Mouse (Mus musculus) right cerebral cortex, adult 2 months (tissue): ENCODE measurements around the gene Syce2.
"Not testable (repeated sequence)": the region's sequence is repeated elsewhere in the genome, so short reads cannot be mapped to it uniquely, and the experiment has no call there.

Experiments used
- DNase-seq, 2 experiments: peaks; one replicate each; pipeline ENCODE4 v3.0.0; 2021 to 2022; ENCODE audit warnings: low spot score in 2 of 2

Syce2 gene

DNA sequence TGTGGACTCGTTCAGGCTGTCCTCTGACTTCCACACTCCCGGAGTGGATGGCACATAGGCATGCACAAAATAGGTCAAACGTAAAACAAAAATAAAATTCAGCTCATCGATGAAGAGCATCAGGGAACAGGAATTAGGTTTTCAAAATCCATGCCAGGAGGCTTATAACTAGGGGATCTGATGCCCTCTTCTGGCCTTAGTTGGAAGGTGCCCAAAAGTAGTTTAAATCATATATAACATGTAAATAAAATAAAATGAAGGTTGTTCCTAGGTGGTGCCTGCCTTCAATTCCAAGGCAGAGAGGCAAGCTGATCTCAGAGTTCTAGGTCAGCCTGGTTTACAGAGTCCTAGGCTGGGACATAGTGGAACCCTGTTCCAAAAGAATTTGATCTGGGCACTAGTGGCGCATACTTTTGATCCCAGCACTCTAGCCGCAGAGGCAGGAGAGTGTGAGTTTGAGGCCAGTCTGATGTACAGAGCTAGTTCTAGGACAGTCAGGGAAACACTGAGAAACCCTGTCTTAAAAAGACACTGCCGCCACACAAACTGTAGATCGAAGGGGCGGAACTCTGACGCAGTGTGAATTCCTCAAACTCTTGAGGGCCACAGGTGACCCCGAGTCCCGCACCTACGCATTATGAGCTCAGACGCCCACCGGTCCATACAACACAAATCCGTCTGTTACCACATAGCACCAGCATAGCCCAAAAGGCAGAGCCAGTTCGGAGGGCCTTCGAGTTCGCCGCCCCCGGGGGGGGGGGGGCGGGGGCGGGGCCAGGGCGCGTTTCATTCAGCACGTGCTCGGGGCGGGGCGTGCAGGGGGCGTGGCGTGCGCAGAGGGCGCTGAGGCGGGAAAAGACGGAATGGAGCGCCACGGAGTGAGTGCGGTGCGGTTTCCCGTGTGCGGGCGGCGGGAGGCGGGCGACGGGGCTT lies at the start of gene Syce2:
Gene Syce2 (plus strand): TSS at position 736 of the 933 bp plus-strand sequence.
- DNase-seq: peak in 1 of 2 experiments; percentile 46

DNA sequence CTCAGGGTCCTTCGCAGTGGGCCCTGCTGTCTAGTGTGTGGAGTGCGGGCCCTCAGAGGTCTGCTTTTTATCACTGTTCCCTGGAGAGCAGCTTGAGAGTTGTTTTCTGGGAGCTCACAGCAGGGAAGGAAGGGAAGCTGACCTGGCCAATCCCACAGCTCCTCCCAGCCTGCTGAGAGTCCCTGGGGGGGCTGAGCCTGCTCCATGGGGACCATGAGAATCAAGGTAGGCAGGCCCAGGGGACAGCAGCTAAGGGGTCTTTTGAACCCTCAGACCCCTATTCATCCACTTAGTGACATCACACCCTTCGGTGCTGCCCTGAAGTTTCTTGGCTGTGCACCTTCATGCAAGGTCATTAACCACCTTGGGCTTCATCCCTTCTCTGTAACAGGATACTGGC lies 49.2 kb upstream of the Syce2 start, which contains the start of gene Dand5:
Gene Dand5 (minus strand): TSS at position 101 of the 400 bp plus-strand sequence.
- no peak for DNase-seq

DNA sequence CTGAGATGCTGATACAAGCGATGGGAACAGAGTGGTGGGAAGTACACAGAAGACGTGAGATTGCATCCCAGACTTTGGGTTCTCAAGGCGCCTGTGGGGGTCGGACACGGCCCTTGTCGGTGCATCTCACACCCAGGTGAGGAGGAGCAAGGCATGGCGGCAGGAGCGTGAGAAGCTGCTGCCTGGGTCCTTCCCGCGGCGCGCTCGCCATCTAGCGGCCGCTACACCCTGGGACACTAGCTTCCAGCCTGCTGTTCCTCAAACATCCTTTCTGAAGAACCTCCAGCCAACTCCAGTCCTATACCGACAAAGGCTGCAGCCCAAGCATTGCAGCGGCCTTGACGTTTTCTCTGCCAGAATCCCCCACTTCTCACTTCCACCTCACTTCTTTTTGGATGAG lies 48.3 kb upstream of the Syce2 start:
- DNase-seq: peak in 1 of 2 experiments; percentile 62

DNA sequence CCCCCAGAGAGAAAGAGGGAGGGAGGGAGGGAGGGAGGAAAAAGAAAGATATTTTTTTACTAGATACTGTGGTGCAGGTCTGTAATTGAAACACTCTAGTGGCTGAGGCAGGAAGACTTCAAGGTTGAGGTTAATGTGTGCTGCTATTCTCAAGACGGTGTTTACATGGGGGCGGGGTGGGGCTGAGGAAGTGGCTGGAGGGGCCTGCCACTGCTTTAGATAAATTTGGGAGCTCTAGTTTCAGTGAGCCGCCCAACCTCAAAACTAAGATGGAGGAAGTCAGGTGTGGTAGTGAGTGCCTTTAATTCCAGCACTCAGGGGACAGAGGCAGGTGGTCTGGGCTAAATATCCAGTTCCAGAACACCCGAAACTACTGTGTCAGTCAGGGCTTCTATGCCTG lies 46.3 kb upstream of the Syce2 start:
- DNase-seq: no peak

DNA sequence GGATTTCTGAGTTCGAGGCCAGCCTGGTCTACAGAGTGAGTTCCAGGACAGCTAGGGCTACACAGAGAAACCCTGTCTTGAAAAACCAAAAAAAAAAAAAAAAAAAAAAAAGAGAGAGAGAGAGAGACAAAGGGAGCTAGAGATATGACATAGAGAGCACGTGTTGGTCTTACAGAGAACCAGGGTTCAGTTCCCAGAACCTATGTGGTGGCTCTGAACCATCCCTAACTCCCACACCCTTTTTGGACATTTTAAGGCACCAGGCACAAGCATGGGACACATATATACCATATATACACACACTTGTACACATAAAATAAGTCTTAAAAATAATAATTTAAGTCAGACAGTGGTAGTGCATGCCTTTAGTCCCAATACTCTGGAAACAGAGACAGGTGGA lies 45.4 kb upstream of the Syce2 start:
- DNase-seq: not testable (repeated sequence)

DNA sequence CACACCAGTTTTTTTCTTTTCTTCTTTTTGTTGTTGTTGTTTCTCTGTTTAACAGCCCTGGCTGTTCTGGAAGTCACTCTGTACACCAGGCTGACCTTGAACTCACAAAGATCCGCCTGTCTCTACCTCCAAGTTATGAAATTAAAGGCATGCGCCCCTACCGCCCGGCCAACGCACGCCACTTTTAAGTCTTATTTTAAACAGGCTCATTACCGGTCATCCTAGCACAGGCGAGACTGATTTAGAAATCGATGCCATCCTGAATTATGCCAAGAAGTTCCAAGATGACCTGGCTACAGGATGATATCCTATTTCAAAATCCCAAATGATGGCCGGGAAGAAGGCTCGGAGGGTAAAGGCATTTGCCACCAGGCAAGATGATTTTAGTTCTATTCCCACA lies 40.4 kb upstream of the Syce2 start, which contains the start of gene Gadd45gip1:
Gene Gadd45gip1 (plus strand): TSS at position 33 of the 400 bp plus-strand sequence.
- DNase-seq: no peak

DNA sequence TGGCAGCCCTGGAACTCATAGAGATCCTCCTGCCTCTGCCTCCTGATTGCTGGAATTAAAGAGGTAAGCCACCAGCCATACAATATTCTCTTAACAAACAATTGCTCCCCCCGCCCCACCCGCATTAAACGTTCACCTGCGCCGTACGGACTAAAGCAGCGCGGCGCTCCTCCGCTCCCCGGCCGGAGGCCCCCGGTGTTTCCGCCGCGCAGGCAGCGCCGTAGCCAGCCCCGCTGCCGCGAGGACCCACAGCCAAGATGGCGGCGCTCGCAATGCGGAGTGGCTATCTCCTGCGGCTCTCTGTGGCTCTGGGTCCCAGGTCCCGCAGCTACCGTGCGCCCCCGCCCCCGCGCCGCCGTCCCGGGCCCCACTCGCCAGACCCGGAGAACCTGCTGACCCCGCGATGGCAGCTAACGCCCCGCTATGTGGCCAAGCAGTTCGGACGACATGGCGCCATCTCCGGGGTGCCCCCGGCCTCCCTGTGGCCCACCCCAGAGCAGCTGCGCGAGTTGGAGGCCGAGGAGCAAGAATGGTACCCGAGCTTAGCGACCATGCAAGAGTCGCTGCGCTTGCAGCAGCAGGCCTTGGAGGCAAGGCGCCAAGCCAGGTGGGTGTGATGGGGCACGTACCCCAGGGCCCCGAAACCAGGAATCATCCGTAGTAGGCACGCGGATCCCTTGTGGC lies 39.7 kb upstream of the Syce2 start:
- peak; percentile 75 to 84 for DNase-seq

DNA sequence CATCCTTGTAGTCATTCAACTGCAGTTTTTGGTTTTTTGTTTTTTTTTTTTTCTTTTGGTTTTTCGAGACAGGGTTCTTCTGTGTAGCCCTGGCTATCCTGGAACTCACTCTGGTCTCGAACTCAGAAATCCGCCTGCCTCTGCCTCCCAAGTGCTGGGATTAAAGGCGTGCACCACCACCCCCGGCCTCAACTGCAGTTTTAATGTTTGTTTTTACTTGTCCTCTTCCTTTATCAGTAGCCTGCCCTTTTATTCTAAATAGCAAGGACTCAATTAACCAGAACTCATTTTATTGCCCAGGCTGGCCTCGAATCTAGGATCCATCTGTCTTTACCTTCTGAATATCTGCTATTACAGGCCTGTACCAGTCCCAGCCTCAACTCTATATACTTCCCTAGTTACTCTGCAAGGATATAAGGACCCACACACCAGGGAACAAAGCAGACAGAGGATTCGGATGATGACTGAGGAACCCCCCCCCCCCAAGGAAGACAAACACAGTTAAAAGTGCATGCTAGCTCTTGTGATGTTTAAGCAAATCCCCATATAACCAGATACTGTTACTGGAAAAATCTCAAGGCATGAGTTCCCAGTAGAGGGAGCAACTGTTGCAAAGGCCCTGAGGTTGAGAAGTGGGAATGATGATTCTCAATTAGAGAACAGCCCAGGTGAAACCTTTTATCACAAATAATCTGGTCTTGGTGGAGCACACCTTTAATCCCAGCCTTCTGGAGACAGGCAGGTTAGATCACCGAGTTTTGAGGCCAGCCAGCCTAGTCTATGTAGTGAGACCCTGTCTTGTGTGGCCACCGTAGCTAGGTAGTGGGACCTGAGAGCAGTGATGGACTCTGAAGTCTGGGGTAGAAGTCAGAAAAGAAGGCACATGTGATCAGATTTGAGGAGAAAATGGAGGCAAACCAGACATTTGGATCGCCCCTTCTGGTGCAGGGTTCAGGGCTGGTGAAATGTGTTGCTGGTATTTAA lies 38.9 kb upstream of the Syce2 start:
- no peak for DNase-seq

DNA sequence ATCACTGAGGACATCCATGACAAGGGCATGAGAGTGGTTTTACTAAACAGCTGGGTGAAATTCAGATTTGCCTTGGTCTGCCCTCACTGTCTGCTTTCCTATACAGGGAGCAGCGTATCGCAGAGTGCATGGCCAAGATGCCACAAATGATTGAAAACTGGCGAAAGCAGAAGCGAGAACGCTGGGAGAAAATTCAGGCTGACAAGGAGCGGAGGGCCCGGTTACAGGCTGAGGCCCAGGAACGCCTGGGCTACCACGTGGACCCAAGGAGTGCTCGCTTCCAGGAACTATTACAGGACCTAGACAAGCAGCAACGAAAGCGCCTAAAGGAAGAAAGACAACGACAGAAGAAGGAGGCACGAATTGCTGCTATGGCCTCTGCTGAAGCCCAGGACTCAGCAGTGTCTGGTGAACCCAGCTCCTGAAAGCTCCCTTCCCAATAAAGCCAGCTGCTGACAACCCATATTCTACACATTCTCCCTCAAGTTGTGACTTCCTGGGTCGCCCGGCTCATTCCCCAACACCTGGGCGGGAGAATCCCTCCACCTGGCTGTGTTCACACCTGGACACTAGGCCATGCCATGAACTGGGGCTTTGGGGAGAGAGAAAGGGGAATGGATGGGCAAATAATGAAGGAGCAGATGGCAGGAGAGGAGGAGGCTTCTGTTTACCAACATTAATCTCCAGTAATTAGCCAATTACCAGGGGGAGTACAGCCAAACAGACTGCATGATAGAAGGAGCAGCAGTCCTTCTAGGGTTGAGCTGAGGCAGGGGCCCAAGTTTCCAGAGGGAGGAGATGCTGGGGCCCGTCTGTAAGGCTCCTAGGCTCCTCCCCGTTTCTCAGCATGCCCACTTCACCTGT lies 37.7 kb upstream of the Syce2 start:
- DNase-seq: no peak

DNA sequence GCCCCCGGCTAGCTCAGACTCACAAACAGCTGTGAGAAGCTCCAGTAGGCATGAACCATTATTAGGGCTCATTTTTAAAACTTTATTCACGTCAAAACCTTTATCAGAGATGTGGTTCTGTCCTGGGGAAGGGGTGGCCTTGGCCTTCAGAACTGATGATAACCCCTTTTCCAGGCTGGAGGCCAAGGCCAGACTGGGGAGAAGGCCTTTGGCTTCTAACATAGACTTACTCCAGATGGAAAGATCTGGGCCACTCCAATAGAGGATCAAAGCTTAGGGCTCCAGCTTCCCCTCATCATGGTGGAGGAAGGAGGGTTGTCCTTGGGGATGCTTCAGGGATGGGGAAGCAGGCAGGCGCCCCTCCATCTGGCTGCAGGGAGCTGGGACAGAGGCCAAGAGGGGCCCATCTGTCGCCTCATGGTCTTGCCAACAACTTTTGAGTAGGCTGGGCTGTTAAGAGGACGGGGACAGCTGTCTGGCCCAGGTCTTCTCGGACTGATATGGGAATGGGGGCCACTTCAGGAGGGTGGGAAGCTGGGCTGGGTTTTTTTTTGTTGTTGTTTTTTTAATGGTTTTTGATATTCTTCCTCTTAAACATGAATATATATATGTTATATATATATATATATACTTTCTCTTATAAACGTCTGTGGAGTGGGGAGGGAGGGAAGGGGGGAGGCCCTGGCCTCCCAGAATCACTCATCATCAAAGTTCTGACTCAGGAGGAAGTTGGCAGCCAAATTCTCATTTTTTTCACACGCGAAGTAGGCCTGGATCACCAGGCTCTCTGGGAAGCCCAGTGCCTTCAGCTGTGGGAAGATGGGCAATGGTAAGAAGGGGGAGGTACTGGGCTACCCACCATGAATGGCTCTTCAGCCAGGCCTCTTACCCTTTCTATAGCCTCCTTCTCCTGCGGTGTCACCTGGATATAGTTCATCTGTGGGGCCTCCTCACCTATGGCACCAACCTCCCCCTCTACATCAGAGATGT lies 36.8 kb upstream of the Syce2 start:
- peak; percentile 72 to 73 for DNase-seq

DNA sequence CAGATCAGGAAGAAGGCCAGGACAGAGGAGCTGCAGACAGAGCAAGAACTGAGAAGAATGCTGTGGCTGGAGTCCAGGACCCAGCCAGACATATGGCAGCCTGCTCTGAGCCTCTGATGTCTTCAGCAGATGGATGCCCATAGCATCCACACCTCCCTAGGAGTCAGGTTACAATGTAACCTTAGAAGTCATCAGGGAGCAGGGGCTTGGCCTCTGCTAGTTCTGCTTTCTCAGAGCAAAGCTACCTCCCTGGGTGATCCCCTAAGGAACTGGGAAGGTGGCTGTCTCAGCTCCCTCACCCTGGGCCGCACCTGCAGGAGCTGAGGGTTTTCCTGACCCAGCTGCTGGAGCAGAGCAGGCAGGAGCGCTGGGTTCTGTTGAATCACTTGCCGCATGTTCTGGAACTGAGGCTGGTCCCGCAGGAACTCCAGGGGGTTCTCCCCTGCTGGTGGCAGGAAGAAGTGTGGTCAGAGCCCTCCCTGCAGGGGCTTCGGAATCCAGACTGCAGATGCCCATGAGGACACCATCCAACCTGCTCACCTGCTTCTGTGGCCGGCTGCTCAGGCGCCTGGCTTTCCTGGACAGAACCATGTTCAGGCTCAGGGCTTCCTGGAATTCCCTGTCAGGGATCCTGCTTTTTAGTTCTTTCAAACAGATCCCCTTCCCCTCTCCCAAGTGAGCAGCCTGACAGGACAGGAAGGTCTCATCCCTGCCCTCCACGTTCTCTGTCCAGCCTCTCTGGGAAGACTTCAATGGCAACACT lies 34.6 kb upstream of the Syce2 start:
- no peak for DNase-seq

DNA sequence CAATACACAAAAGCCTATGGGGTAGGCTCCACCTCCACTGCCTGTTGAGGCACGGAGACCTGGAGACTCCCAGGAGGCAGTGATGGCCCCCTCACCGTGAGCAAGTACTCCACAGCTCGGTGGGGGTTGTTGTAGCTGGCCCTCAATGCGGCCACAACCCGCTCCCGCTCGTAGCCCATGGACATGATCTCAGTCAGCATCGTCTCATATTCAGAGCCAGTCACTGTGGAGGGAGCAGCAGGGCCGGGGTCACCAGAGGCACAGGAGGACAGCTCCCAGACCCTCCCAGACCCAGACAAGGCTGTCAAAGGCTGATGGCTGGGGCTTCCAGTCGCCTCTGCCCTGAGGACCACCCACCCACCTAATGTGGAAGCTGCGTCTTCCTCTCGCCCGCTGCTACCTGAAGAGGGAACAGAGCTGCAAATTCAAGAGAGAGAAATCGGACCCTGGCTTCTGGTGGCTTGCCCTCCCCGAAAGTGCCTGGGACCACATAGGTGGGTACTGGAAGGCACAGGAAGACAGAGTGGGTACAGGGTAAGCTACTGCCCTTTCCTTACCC lies 33.9 kb upstream of the Syce2 start:
- DNase-seq: no peak

DNA sequence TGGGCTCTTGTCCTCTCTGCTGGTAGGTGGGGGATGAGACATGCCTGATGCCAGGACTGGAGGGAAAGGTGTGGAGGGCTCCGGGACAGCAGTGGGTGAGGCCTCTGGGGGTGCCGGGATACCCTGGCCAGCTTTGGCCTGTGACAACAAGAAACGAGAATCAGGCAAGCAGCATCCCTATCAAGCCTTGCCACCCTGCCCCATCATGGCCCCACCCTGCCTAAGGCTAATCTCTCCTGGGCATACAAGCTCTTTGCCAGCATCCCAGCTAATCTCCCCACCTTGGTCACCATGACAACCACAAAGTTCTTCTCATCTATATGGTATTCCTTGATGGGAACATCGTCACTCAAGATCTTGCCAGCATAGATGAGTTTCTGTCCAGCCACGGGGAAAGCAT lies 33.4 kb upstream of the Syce2 start:
- no peak for DNase-seq

DNA sequence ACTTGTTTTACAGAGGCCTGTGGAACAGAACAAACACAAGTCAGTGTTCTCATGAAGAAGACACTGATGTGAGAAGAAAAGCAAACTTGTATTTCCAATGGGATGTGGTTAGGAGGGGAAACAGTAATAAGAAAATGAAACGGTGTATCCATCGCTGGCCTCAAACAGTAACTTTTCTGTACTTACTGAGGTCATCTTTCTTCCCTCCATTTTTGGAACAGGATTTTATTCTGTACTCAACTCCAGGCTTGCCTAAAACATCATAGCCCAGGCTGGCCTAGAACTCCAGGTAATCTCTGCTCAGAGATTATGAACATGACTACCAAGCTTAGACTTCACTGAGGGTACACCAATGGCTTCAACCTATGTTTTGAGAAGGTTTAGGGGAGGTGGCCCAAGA lies 32.5 kb upstream of the Syce2 start:
- DNase-seq: no peak

DNA sequence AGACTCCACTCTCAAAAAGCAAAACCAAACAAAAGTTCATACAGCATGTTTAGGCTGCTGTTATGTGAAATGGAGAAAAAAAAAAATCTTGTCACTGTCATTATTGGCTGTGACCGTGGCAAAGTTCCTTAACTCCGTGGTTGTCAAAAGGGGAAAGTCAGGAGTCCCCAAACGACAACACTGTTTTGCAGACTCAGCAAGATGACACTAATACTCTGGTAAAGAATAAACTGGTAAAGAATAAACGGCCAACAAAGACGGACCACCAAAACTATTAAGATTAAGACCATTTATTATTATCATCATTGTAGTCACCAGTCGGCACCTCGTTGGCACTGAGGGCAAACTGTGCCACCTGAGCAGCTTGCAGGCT lies 32.0 kb upstream of the Syce2 start:
- no peak for DNase-seq

DNA sequence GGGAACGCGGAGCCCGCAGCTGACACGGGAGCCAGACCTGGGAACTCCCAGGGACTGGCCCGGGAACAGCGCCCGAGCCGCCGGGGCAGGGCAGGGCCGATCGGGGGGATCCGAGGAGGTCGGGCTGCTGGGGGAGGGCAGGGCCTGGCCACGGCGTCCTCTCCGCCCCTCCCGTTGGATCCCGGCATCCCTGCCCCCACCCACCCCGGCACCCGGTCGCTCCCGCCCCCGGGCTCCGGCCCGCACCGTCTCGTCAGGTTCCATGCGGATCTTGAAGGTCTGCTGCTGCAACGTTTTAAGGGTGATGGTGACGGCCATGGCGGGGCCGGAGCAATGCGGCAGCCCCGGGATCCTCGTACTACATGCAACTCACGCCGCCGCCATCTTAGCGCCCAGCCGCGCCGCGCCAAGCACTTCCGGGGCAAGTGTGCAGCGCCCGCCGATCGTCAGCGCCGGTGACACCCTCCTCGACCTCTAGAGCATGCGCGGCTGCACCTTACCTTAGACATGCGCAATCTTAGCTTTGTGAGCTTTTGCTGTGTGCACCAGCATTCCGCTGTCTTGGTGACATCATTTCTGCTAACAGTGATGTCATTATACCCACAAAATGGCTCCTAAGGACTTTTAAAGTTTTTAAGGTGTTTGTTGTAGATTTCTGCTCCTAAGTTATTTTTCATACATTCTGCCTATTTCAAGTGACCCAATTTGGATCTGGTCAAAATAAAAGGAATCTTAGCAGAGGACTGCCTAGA lies 31.5 kb upstream of the Syce2 start, which contains the start of gene Rad23a:
Gene Rad23a (minus strand): TSS at position 418 of the 752 bp plus-strand sequence.
- DNase-seq: peak; percentile 93

DNA sequence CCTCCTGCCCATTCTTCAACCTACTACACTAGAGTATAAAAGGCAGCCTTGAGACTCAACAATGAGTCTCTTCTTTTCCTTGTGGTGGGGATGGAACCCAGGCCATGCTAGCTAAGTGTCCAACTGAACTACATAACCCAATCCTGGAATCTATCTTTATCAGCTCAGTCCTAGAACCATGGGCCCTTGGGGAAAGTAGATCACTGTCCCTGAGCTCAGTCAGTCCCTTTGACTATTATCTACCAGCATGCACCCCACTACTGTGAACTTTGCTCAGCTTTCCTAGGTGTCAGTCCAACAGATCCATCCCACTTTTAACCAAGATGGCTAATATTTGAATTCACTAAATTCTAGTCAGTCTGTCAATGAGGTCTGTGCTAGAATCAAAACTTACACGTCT lies 30.4 kb upstream of the Syce2 start:
- DNase-seq: no peak
